Mouse (Mus musculus) kidney, postnatal 25 days (tissue): ENCODE measurements at regions not wholly inside any gene's neighbourhood (a gene's known extent, or its start where the extent isn't known, plus 50 kb on each side); places are given as distances from the start of the nearest gene placed in this dataset.

ENCODE experiments used
- DNase-seq, 2 experiments: peaks; one replicate each; pipeline ENCODE4 v3.0.0; 2021; ENCODE audit warnings: mixed read lengths in 2 of 2

DNA sequence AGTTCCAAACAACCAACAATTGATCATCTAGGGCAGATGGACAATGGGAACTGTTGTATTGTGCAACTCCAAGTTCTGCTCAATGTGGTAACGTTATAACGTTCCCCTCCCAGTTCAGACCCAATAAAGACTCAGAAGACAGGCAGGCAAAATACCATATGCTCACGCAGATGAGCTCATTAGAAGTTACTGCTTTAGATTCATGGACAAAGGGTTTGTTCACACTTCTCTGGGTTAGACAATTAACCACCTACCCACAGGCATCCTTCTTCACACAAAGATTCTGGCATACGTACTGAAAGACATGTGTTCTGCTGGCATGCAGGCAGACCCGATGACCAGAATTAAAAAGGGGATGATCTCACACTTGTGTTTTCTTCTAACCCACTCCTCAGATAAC lies 130.0 kb downstream of the Polr2m start:
- DNase-seq = no peak
